ENCODE assay signal across 24 mouse cellular contexts in genomic region chr16:44697473-44698205, GRCm38 (mm10). TPM values are rescaled to one million over a fixed set of nuclear protein-coding genes. Genes with fewer than 3 reads are reported as not detected.
DNase-seq lines count a peak whose midpoint lies in the region; ATAC-seq and TF ChIP-seq lines count a peak whose summit lies in the region.
"Had no signal": no experiment of that assay in that cellular context is flagged by ENCODE, and none has a peak within 500 bp of the region (broad histone marks: within the 10 kb centered on the region; RNA-seq: fewer than 3 reads in every experiment).

No protein-coding gene starts in this region.

- peak overlapping the region; percentile 93 for H3K27ac ChIP-seq in lung, embryonic 16.5 days (ENCODE audit: low read length)
- peak overlapping the region; percentile 71 for H3K27ac ChIP-seq in limb, embryonic 14.5 days (replicated peaks; ENCODE audit: low read depth, low read length)
- peak overlapping the region; percentile 53; the same call in 1 of the 2 replicates for H3K27ac ChIP-seq in stomach, postnatal 0 days (replicated peaks)
- no peak overlapping the region for H3K27ac ChIP-seq in hindbrain, embryonic 10.5 days
- H3K27ac ChIP-seq: hindbrain, embryonic 13.5 days; kidney, postnatal 0 days; liver, embryonic 15.5 days; midbrain, embryonic 10.5 days; neural tube, embryonic 15.5 days had no signal

- peaks cover 17% of the 10 kb centered on the region for H3K4me1 ChIP-seq in lung, embryonic 16.5 days (replicated peaks; ENCODE audit: control insufficient read depth, insufficient read depth, low read length)
- peaks cover 37% of the 10 kb centered on the region for H3K4me1 ChIP-seq in limb, embryonic 14.5 days (ENCODE audit: control insufficient read depth, insufficient read depth, low read length)
- H3K4me1 ChIP-seq in stomach, postnatal 0 days (replicated peaks; ENCODE audit: control insufficient read depth, insufficient read depth): peaks cover 3% of the 10 kb centered on the region; the same call in 1 of the 2 replicates
- H3K4me1 ChIP-seq in hindbrain, embryonic 10.5 days (replicated peaks): 0 out of 2 replicates have a peak, but pooled peaks cover 5% of the 10 kb centered on the region
- H3K4me1 ChIP-seq: liver, embryonic 15.5 days had no signal

- no peaks in the 10 kb centered on the region for H3K9me3 ChIP-seq in lung, embryonic 16.5 days (ENCODE audit: control insufficient read depth, low read length)
- H3K9me3 ChIP-seq in limb, embryonic 14.5 days (ENCODE audit: control insufficient read depth, low read length): no peaks in the 10 kb centered on the region
- H3K9me3 ChIP-seq in stomach, postnatal 0 days (ENCODE audit: control insufficient read depth, low read length): no peaks in the 10 kb centered on the region
- no peaks in the 10 kb centered on the region for H3K9me3 ChIP-seq in hindbrain, embryonic 10.5 days
- H3K9me3 ChIP-seq: hindbrain, embryonic 13.5 days; liver, embryonic 15.5 days; midbrain, embryonic 10.5 days; neural tube, embryonic 15.5 days had no signal

- TF ChIP-seq EP300 in stomach, postnatal 0 days (optimal IDR thresholded peaks at IDR 0.05): no peak

- no peak overlapping the region for H3K4me2 ChIP-seq in lung, embryonic 16.5 days (ENCODE audit: low read depth, low read length)
- no peak overlapping the region for H3K4me2 ChIP-seq in limb, embryonic 14.5 days (replicated peaks; ENCODE audit: low read depth, low read length, severe bottlenecking)
- no peak overlapping the region for H3K4me2 ChIP-seq in stomach, postnatal 0 days (replicated peaks; ENCODE audit: low read depth)
- H3K4me2 ChIP-seq: hindbrain, embryonic 13.5 days; liver, embryonic 15.5 days; neural tube, embryonic 15.5 days had no signal

- no peak overlapping the region for H3K4me3 ChIP-seq in lung, embryonic 16.5 days (ENCODE audit: low read length)
- H3K4me3 ChIP-seq in limb, embryonic 14.5 days (replicated peaks; ENCODE audit: low read length): no peak overlapping the region
- H3K4me3 ChIP-seq in stomach, postnatal 0 days (ENCODE audit: low read depth, low read length): no peak overlapping the region
- no peak overlapping the region for H3K4me3 ChIP-seq in hindbrain, embryonic 10.5 days
- H3K4me3 ChIP-seq: hindbrain, embryonic 13.5 days; liver, embryonic 15.5 days; midbrain, embryonic 10.5 days; neural tube, embryonic 15.5 days had no signal

- TF ChIP-seq POLR2A in limb, embryonic 14.5 days (IDR thresholded peaks at IDR 0.05; ENCODE audit: borderline replicate concordance, extremely low read depth, insufficient read depth, insufficient read length): no peak

- DNase-seq in frontal cortex, adult 2 months (ENCODE audit: extremely low spot score in 1 of 2, low spot score in 1 of 2): no peak
- DNase-seq in lung, adult 18-20 months: no peak
- DNase-seq in limb, embryonic 14.5 days (ENCODE audit: low spot score): peak; percentile 74
- DNase-seq in stomach, postnatal 0 days (ENCODE audit: low spot score): no peak
- DNase-seq in hindbrain, embryonic 10.5 days (ENCODE audit: low spot score): no peak
- DNase-seq in lung, postnatal 14 days: no peak
- DNase-seq: adrenal gland, postnatal 14 days; cerebellum, adult 8-10 months; cerebellum, postnatal 36 days; embryo, embryonic 11 days; kidney, adult 11 months; liver; right cerebral cortex, adult 18-20 months; right cerebral cortex, postnatal 4 days; thymus, postnatal 14 days had no signal

- no peak for TF ChIP-seq CTCF in stomach, postnatal 0 days (IDR thresholded peaks at IDR 0.05; ENCODE audit: low read depth)

- no peak overlapping the region for H3K9ac ChIP-seq in lung, embryonic 16.5 days (ENCODE audit: low read length)
- no peak overlapping the region for H3K9ac ChIP-seq in limb, embryonic 14.5 days (ENCODE audit: low read depth, low read length, severe bottlenecking)
- no peak overlapping the region for H3K9ac ChIP-seq in stomach, postnatal 0 days (ENCODE audit: low read length)
- H3K9ac ChIP-seq: hindbrain, embryonic 13.5 days; liver, embryonic 15.5 days; neural tube, embryonic 15.5 days had no signal

- H3K36me3 ChIP-seq in lung, embryonic 16.5 days (ENCODE audit: control insufficient read depth, insufficient read depth, low read length): no peaks in the 10 kb centered on the region
- no peaks in the 10 kb centered on the region for H3K36me3 ChIP-seq in limb, embryonic 14.5 days (ENCODE audit: control insufficient read depth, insufficient read depth, low read length)
- no peaks in the 10 kb centered on the region for H3K36me3 ChIP-seq in stomach, postnatal 0 days (ENCODE audit: control insufficient read depth, insufficient read depth, low read length)
- no peaks in the 10 kb centered on the region for H3K36me3 ChIP-seq in hindbrain, embryonic 10.5 days
- H3K36me3 ChIP-seq: hindbrain, embryonic 13.5 days; liver, embryonic 15.5 days; midbrain, embryonic 10.5 days; neural tube, embryonic 15.5 days had no signal

- WGBS in lung, embryonic 16.5 days: 59% methylated on average over 5 of the region's 5 CpGs
- 50% methylated on average over 5 of the region's 5 CpGs for WGBS in limb, embryonic 14.5 days
- 35% methylated on average over 5 of the region's 5 CpGs for WGBS in stomach, postnatal 0 days
- WGBS in hindbrain, embryonic 10.5 days: 96% methylated on average over 5 of the region's 5 CpGs

- H3K27me3 ChIP-seq in lung, embryonic 16.5 days (ENCODE audit: control insufficient read depth, insufficient read depth, low read depth, low read length): no peaks in the 10 kb centered on the region
- no peaks in the 10 kb centered on the region for H3K27me3 ChIP-seq in limb, embryonic 14.5 days (ENCODE audit: control insufficient read depth, insufficient read depth, low read length)
- no peaks in the 10 kb centered on the region for H3K27me3 ChIP-seq in stomach, postnatal 0 days (ENCODE audit: control insufficient read depth, insufficient read depth, low read length)
- H3K27me3 ChIP-seq in hindbrain, embryonic 10.5 days (ENCODE audit: insufficient read depth, poor library complexity, severe bottlenecking): no peaks in the 10 kb centered on the region
- H3K27me3 ChIP-seq: hindbrain, embryonic 13.5 days; liver, embryonic 15.5 days; neural tube, embryonic 15.5 days had no signal

- ATAC-seq in frontal cortex, adult (ENCODE audit: low TSS enrichment): peak; percentile 59
- ATAC-seq in lung, embryonic 16.5 days (ENCODE audit: low read depth): no peak
- peak; percentile 21; the same call in 1 of the 2 replicates for ATAC-seq in limb, embryonic 14.5 days (ENCODE audit: low FRiP score, low read depth)
- ATAC-seq in stomach, postnatal 0 days (ENCODE audit: low FRiP score, low TSS enrichment): peak; percentile 44; the same call in 1 of the 2 replicates
- ATAC-seq: forebrain, embryonic 16.5 days; midbrain, embryonic 16.5 days had no signal

RNA-seq across cellular contexts. Expression of gene Nepro, which starts 26.5 kb away (rescaled TPM):
- polyA plus RNA-seq in frontal cortex, adult 2 months (2012; rRNA removed): 3.2 and 3.9 TPM in 2 replicates
- 8.1 and 8.4 TPM in 2 replicates for polyA plus RNA-seq in lung, embryonic 16.5 days (2015; fragmentation: Nextera tagmentation; extraction: Ambion mirVana)
- 10.6 and 13.0 TPM in 2 replicates for polyA plus RNA-seq in limb, embryonic 14.5 days (2012; rRNA removed)
- 7.9 and 8.1 TPM in 2 replicates for polyA plus RNA-seq in limb, embryonic 14.5 days (2014; fragmentation: Nextera tagmentation; extraction: Ambion mirVana)
- polyA plus RNA-seq in stomach, postnatal 0 days (2015; fragmentation: Nextera tagmentation; extraction: Ambion mirVana): 2.8 and 3.2 TPM in 2 replicates
- 8.8 and 14.9 TPM in 2 replicates for polyA plus RNA-seq in hindbrain, embryonic 10.5 days (2016; fragmentation: Nextera tagmentation; extraction: Ambion mirVana)

RNA-seq across cellular contexts. Expression of gene Gtpbp8, which starts 48.5 kb away (rescaled TPM):
- 18.3 and 18.9 TPM in 2 replicates for polyA plus RNA-seq in frontal cortex, adult 2 months (2012; rRNA removed)
- polyA plus RNA-seq in lung, embryonic 16.5 days (2015; fragmentation: Nextera tagmentation; extraction: Ambion mirVana): 27.9 and 29.7 TPM in 2 replicates
- 12.1 and 12.5 TPM in 2 replicates for polyA plus RNA-seq in limb, embryonic 14.5 days (2012; rRNA removed)
- 27.2 and 28.4 TPM in 2 replicates for polyA plus RNA-seq in limb, embryonic 14.5 days (2014; fragmentation: Nextera tagmentation; extraction: Ambion mirVana)
- polyA plus RNA-seq in stomach, postnatal 0 days (2015; fragmentation: Nextera tagmentation; extraction: Ambion mirVana): 17.6 and 19.8 TPM in 2 replicates
- polyA plus RNA-seq in hindbrain, embryonic 10.5 days (2016; fragmentation: Nextera tagmentation; extraction: Ambion mirVana): 27.7 and 30.5 TPM in 2 replicates
